Mouse (Mus musculus) MEL (cell line): ENCODE data around the gene Tmem186. TPM values are rescaled to one million over a fixed set of nuclear protein-coding genes. Genes with fewer than 3 reads are reported as not detected.
A peak's percentile ranks its signal among the peaks of the same experiment; 100 is the strongest.

Experiments
- DNase-seq: peaks from one replicate; pipeline ENCODE4 v3.0.0; 2011; ENCODE audit warnings: low read depth, low spot score
- H3K27ac ChIP-seq: 2 replicates; pipeline ENCODE4 v1.5.1; 2012; ENCODE audit warnings: low read depth, mild to moderate bottlenecking, control low read depth, low read length, moderate library complexity; ENCODE audit not compliant: control insufficient read depth
- H3K27me3 ChIP-seq, 2 experiments: fragments of 150-350 bp in 1 of 2; sonication (generic) in 1 of 2; 2 replicates each; pipeline ENCODE4 v1.6.1; 2012; ENCODE audit warnings: low read length in 2 of 2, mild to moderate bottlenecking in 2 of 2, improper control_type of control experiment in 1 of 2, moderate library complexity in 1 of 2; ENCODE audit not compliant: insufficient read depth in 2 of 2, control insufficient read depth in 1 of 2
- H3K36me3 ChIP-seq, 2 experiments: 2 replicates each; pipeline ENCODE4 v1.6.1; 2012 to 2014; ENCODE audit warnings: low read length in 2 of 2, improper control_type of control experiment in 1 of 2, inconsistent platforms in 1 of 2, mild to moderate bottlenecking in 1 of 2; ENCODE audit not compliant: insufficient read depth in 2 of 2, control insufficient read depth in 1 of 2
- H3K4me1 ChIP-seq, 2 experiments: fragments of 150-350 bp in 1 of 2; sonication (generic) in 1 of 2; 2 replicates each; pipeline ENCODE4 v1.6.1; 2012; ENCODE audit warnings: low read length in 2 of 2, improper control_type of control experiment in 1 of 2, mild to moderate bottlenecking in 1 of 2; ENCODE audit not compliant: insufficient read depth in 2 of 2, control insufficient read depth in 1 of 2
- H3K4me3 ChIP-seq, 2 experiments: fragments of 150-350 bp in 1 of 2; sonication (generic) in 1 of 2; 2 replicates each; pipeline ENCODE4 v1.5.1; 2012; ENCODE audit warnings: low read depth in 2 of 2, low read length in 2 of 2, mild to moderate bottlenecking in 2 of 2, moderate library complexity in 2 of 2, control low read depth in 1 of 2, improper control_type of control experiment in 1 of 2; ENCODE audit not compliant: control insufficient read depth in 1 of 2, insufficient read depth in 1 of 2
- H3K79me2 ChIP-seq: 2 replicates; pipeline ENCODE4 v1.6.1; 2012; ENCODE audit warnings: mild to moderate bottlenecking, low read length, moderate library complexity; ENCODE audit not compliant: control insufficient read depth, poor library complexity, insufficient read depth
- H3K9ac ChIP-seq: 2 replicates; pipeline ENCODE4 v1.6.1; 2012; ENCODE audit warnings: low read depth, mild to moderate bottlenecking, control low read depth, low read length, moderate library complexity; ENCODE audit not compliant: control insufficient read depth, poor library complexity, severe bottlenecking
- H3K9me3 ChIP-seq: fragments of 150-350 bp; sonication (generic); replicated peaks from 2 replicates; pipeline ENCODE4 v1.6.1; 2012; ENCODE audit warnings: mild to moderate bottlenecking, low read length, improper control_type of control experiment, moderate library complexity; ENCODE audit not compliant: insufficient read depth
- BHLHE40 ChIP-seq: IDR thresholded peaks from 2 replicates; pipeline ENCODE4 v1.6.1; 2012; ENCODE audit warnings: low read depth, mild to moderate bottlenecking, inconsistent platforms, low read length, improper control_type of control experiment, borderline replicate concordance
- CHD1 ChIP-seq: IDR thresholded peaks from 2 replicates; pipeline ENCODE4 v1.6.1; 2012; ENCODE audit warnings: low read depth, mild to moderate bottlenecking, inconsistent platforms, low read length, improper control_type of control experiment
- CHD2 ChIP-seq: IDR thresholded peaks from 2 replicates; pipeline ENCODE4 v1.6.1; 2011; ENCODE audit warnings: low read length, improper control_type of control experiment
- CTCF ChIP-seq, 3 experiments: IDR thresholded peaks in 2 of 3; conservative IDR thresholded peaks in 1 of 3; 2 replicates each; pipeline ENCODE4 v1.5.1; 2011 to 2012; ENCODE audit warnings: low read length in 3 of 3, low read depth in 2 of 3, mild to moderate bottlenecking in 2 of 3, improper control_type of control experiment in 1 of 3, inconsistent platforms in 1 of 3, mixed read lengths in 1 of 3, moderate library complexity in 1 of 3; ENCODE audit not compliant: control insufficient read depth in 1 of 3, insufficient read depth in 1 of 3, poor library complexity in 1 of 3, severe bottlenecking in 1 of 3
- E2F4 ChIP-seq: IDR thresholded peaks from 2 replicates; pipeline ENCODE4 v1.6.1; 2011; ENCODE audit warnings: low read depth, low read length, improper control_type of control experiment, borderline replicate concordance
- ELF1 ChIP-seq: IDR thresholded peaks from 2 replicates; pipeline ENCODE4 v1.6.1; 2014; ENCODE audit warnings: low read depth, mild to moderate bottlenecking, inconsistent platforms, low read length, improper control_type of control experiment, moderate library complexity
- EP300 ChIP-seq, 2 experiments: IDR thresholded peaks; 2 replicates each; pipeline ENCODE4 v1.6.1; 2011; ENCODE audit warnings: improper control_type of control experiment in 2 of 2, low read length in 2 of 2, low read depth in 1 of 2, mild to moderate bottlenecking in 1 of 2
- ETS1 ChIP-seq: IDR thresholded peaks from 2 replicates; pipeline ENCODE4 v1.6.1; 2012; ENCODE audit warnings: low read depth, mild to moderate bottlenecking, inconsistent platforms, low read length, improper control_type of control experiment, moderate library complexity
- HCFC1 ChIP-seq: IDR thresholded peaks from 2 replicates; pipeline ENCODE4 v1.6.1; 2012; ENCODE audit warnings: low read depth, mild to moderate bottlenecking, inconsistent platforms, low read length, improper control_type of control experiment, moderate library complexity
- JUND ChIP-seq: IDR thresholded peaks from 2 replicates; pipeline ENCODE4 v1.6.1; 2011; ENCODE audit warnings: low read depth, mild to moderate bottlenecking, improper control_type of control experiment, low read length
- KAT2A ChIP-seq: conservative IDR thresholded peaks from 2 replicates; pipeline ENCODE4 v1.6.1; 2012; ENCODE audit warnings: low read depth, low read length, improper control_type of control experiment, inconsistent platforms
- MAX ChIP-seq: IDR thresholded peaks from 2 replicates; pipeline ENCODE4 v1.6.1; 2011; ENCODE audit warnings: low read length, improper control_type of control experiment
- MAZ ChIP-seq: IDR thresholded peaks from 2 replicates; pipeline ENCODE4 v1.6.1; 2012; ENCODE audit warnings: low read depth, mild to moderate bottlenecking, inconsistent platforms, low read length, improper control_type of control experiment
- MXI1 ChIP-seq: IDR thresholded peaks from 2 replicates; pipeline ENCODE4 v1.6.1; 2011; ENCODE audit warnings: mild to moderate bottlenecking, low read depth, low read length, improper control_type of control experiment
- MYB ChIP-seq: IDR thresholded peaks from 2 replicates; pipeline ENCODE4 v1.6.1; 2011; ENCODE audit warnings: mild to moderate bottlenecking, low read depth, low read length, improper control_type of control experiment
- MYC ChIP-seq: IDR thresholded peaks from 2 replicates; pipeline ENCODE4 v1.6.1; 2011; ENCODE audit warnings: low read depth, mild to moderate bottlenecking, low read length, improper control_type of control experiment, moderate library complexity
- NELFE ChIP-seq: IDR thresholded peaks from 2 replicates; pipeline ENCODE4 v1.6.1; 2011; ENCODE audit warnings: low read depth, low read length, improper control_type of control experiment
- NRF1 ChIP-seq: IDR thresholded peaks from 2 replicates; pipeline ENCODE4 v1.6.1; 2014; ENCODE audit warnings: low read depth, mild to moderate bottlenecking, inconsistent platforms, low read length, improper control_type of control experiment, moderate library complexity; ENCODE audit not compliant: poor library complexity, insufficient read depth, severe bottlenecking
- POLR2A ChIP-seq, 2 experiments: IDR thresholded peaks; 2 replicates each; pipeline ENCODE4 v1.6.1; 2011 to 2012; ENCODE audit warnings: low read length in 2 of 2, mild to moderate bottlenecking in 2 of 2, control low read depth in 1 of 2, improper control_type of control experiment in 1 of 2, low read depth in 1 of 2, moderate library complexity in 1 of 2; ENCODE audit not compliant: control insufficient read depth in 1 of 2, insufficient read depth in 1 of 2, poor library complexity in 1 of 2
- POLR2AphosphoS2 ChIP-seq: IDR thresholded peaks from 2 replicates; pipeline ENCODE4 v1.6.1; 2011; ENCODE audit warnings: low read length, improper control_type of control experiment
- RAD21 ChIP-seq: IDR thresholded peaks from 2 replicates; pipeline ENCODE4 v1.6.1; 2011; ENCODE audit warnings: mild to moderate bottlenecking, low read depth, low read length, improper control_type of control experiment
- RCOR1 ChIP-seq: IDR thresholded peaks from 2 replicates; pipeline ENCODE4 v1.6.1; 2012; ENCODE audit warnings: low read depth, mild to moderate bottlenecking, inconsistent platforms, low read length, improper control_type of control experiment
- SIN3A ChIP-seq: IDR thresholded peaks from 2 replicates; pipeline ENCODE4 v1.6.1; 2012; ENCODE audit warnings: low read length, improper control_type of control experiment, inconsistent platforms
- SMC3 ChIP-seq: IDR thresholded peaks from 2 replicates; pipeline ENCODE4 v1.6.1; 2011; ENCODE audit warnings: low read depth, low read length, improper control_type of control experiment
- TAL1 ChIP-seq: IDR thresholded peaks from 2 replicates; pipeline ENCODE4 v1.6.1; 2012; ENCODE audit warnings: mild to moderate bottlenecking, inconsistent platforms, low read length, moderate library complexity, mixed read lengths
- TBP ChIP-seq: IDR thresholded peaks from 2 replicates; pipeline ENCODE4 v1.8.0; 2011; ENCODE audit warnings: low read depth, low read length, improper control_type of control experiment
- TCF12 ChIP-seq: IDR thresholded peaks from 2 replicates; pipeline ENCODE4 v1.6.1; 2014; ENCODE audit warnings: low read depth, mild to moderate bottlenecking, inconsistent platforms, low read length, improper control_type of control experiment, moderate library complexity
- UBTF ChIP-seq: IDR thresholded peaks from 2 replicates; pipeline ENCODE4 v1.6.1; 2012; ENCODE audit warnings: low read depth, mild to moderate bottlenecking, inconsistent platforms, low read length, improper control_type of control experiment, moderate library complexity, borderline replicate concordance; ENCODE audit not compliant: insufficient read depth
- USF2 ChIP-seq, 2 experiments: IDR thresholded peaks; 2 replicates each; pipeline ENCODE4 v1.6.1; 2011 to 2012; ENCODE audit warnings: improper control_type of control experiment in 2 of 2, low read length in 2 of 2, borderline replicate concordance in 1 of 2, inconsistent platforms in 1 of 2, low read depth in 1 of 2, mild to moderate bottlenecking in 1 of 2; ENCODE audit not compliant: insufficient read depth in 1 of 2
- ZC3H11A ChIP-seq: IDR thresholded peaks from 2 replicates; pipeline ENCODE4 v1.6.1; 2012; ENCODE audit warnings: low read depth, mild to moderate bottlenecking, inconsistent platforms, low read length, improper control_type of control experiment
- ZKSCAN1 ChIP-seq: IDR thresholded peaks from 2 replicates; pipeline ENCODE4 v1.6.1; 2012; ENCODE audit warnings: low read depth, mild to moderate bottlenecking, inconsistent platforms, low read length, improper control_type of control experiment, moderate library complexity
- ZMIZ1 ChIP-seq: IDR thresholded peaks from 2 replicates; pipeline ENCODE4 v1.6.1; 2012; ENCODE audit warnings: low read depth, mild to moderate bottlenecking, inconsistent platforms, low read length, improper control_type of control experiment, moderate library complexity
- ZNF384 ChIP-seq: IDR thresholded peaks from 2 replicates; pipeline ENCODE4 v1.6.1; 2012; ENCODE audit warnings: low read depth, mild to moderate bottlenecking, inconsistent platforms, low read length, improper control_type of control experiment
- polyA plus RNA-seq, 2 experiments: library from polyadenylated mRNA; stranded (reverse) in 1 of 2; unstranded in 1 of 2; fragments of >175 nt in 1 of 2; fragments of >200 nt in 1 of 2; gene quantifications; 2 replicates each; pipeline versions ENCODE4 v1.2.1 to v1.2.4; 2012; ENCODE audit warnings: low replicate concordance in 2 of 2, low read depth in 1 of 2; ENCODE audit not compliant: insufficient read length in 2 of 2, insufficient read depth in 1 of 2, missing spikeins in 1 of 2
- total RNA-seq: library from RNA; depleted of rRNA; stranded (reverse); fragments of 300-350 nt; gene quantifications from 2 replicates; pipeline ENCODE4 v1.2.3, GENCODE M21; 2012

Gene Tmem186
- total and polyA plus RNA-seq, 3 experiments = 18.9 to 99.9 (median 22.5) TPM

- H3K4me3 ChIP-seq = no peak overlapping the region
- peaks cover 0 to 10% of the 10 kb centered on the region in 2 experiments; a peak in 3 of 4 replicates for H3K36me3 ChIP-seq
- H3K27me3 ChIP-seq = no peaks in the 10 kb centered on the region
- no peak overlapping the region for H3K27ac ChIP-seq
- H3K79me2 ChIP-seq = no peaks in the 10 kb centered on the region; the same call in 1 of the 2 replicates
- DNase-seq = peak; percentile 82
- no peak overlapping the region for H3K9ac ChIP-seq
- no peaks in the 10 kb centered on the region for H3K9me3 ChIP-seq
- TF ChIP-seq ZKSCAN1 (no peak), BHLHE40 (no peak), UBTF (no peak), SMC3 (no peak), ZC3H11A (no peak), ZMIZ1 (no peak), KAT2A (no peak), ELF1 (no peak), SIN3A (no peak; the same call in 1 of the 2 replicates), MYC (no peak), JUND (0 out of 2 replicates have a peak, but pooled peaks have one; percentile 7), NRF1 (no peak), POLR2AphosphoS2 (no peak), ETS1 (peak; percentile 78), USF2 (IDR thresholded peaks at IDR 0.05; ENCODE audit: borderline replicate concordance in 1 of 2, insufficient read depth in 1 of 2, low read depth in 1 of 2, low read length in 2 of 2) (no peak), E2F4 (no peak), CHD1 (no peak), MXI1 (no peak), ZNF384 (no peak), TBP (no peak), MAZ (no peak), HCFC1 (no peak), EP300 (IDR thresholded peaks at IDR 0.05; ENCODE audit: low read depth in 1 of 2, low read length in 2 of 2) (peak in 1 of 2 experiments; percentile 60; a peak in 2 of 4 replicates), RAD21 (no peak), NELFE (no peak), CTCF (IDR thresholded peaks at IDR 0.05 in 2 of 3, conservative IDR thresholded peaks at IDR 0.05 in 1 of 3; ENCODE audit: control insufficient read depth in 1 of 3, insufficient read depth in 1 of 3, low read depth in 2 of 3, low read length in 3 of 3, poor library complexity in 1 of 3, severe bottlenecking in 1 of 3) (no peak), TCF12 (no peak), POLR2A (IDR thresholded peaks at IDR 0.05; ENCODE audit: control insufficient read depth in 1 of 2, insufficient read depth in 1 of 2, low read depth in 1 of 2, low read length in 2 of 2, poor library complexity in 1 of 2) (no peak), MAX (no peak), CHD2 (peak; percentile 26), MYB (no peak), TAL1 (no peak), RCOR1 (no peak)
- H3K4me1 ChIP-seq = peaks cover 6 to 22% of the 10 kb centered on the region in 2 experiments
These were observed 28.9 kb upstream of the Tmem186 start for GRCm38 (mm10) chr16:8666452-8666851.
